Mouse (Mus musculus): ENCODE data around the gene Tnfrsf13b. TPM values are rescaled to one million over a fixed set of nuclear protein-coding genes. Genes with fewer than 3 reads are reported as not detected.
"Not testable (repeated sequence)": the region's sequence is repeated elsewhere in the genome, so short reads cannot be mapped to it uniquely, and the experiment has no call there.

Gene Tnfrsf13b
- polyA plus RNA-seq, 1 experiment from 2014 or later, result 3.5 TPM

DNA sequence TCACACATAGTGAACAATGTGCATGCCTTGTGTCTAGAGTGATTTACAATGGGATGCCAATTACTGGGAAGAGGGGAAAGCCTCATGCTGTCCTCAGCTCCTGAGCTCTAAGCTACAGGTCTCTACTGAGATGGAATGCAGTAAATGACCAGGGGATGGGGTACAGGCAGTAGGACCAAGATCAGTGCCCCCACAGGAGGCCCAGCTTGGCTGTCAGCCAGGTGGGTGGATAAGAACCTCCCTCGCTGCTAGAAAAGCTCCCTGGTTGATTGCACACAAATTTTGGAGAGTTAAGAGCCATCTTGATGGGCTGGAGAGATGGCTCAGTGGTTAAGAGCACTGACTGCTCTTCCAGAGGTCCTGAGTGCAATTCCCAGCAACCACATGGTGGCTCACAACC, 15.6 kb upstream of the Tnfrsf13b start:
- H3K4me3 ChIP-seq, result no peak overlapping the region
- no peak overlapping the region for H3K27ac ChIP-seq
- H3K9me3 ChIP-seq, result no peaks in the 10 kb centered on the region
- no peak for ATAC-seq (ENCODE audit: borderline replicate concordance, extremely low read depth, low FRiP score, low TSS enrichment)
- no peak overlapping the region for H3K9ac ChIP-seq
- no peak overlapping the region for H3K4me2 ChIP-seq
- H3K4me1 ChIP-seq, result no peaks in the 10 kb centered on the region
- WGBS, result 33% methylated on average over 1 of the region's 1 CpGs
- H3K27me3 ChIP-seq, result no peaks in the 10 kb centered on the region
- H3K36me3 ChIP-seq, result no peaks in the 10 kb centered on the region

DNA sequence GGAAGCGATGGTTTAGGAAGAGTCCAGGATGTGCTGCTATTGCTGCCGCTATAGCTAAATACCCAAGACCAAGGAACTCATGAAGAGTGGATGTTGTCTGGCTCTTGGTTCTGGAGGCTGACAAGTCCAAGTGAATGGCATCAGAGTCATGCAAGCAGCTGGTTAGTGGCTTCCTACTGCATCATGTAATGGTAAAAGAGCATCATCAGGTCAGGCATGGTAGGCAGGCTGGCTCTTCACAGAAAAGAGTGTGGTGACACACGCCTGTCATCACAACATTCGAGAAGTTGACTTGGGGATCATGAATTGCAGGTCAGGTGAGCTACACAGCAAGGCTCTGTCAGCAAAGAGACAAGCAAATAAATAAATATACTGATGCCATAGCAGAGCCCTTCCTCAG, 15.1 kb upstream of the Tnfrsf13b start:
- no peak overlapping the region for H3K4me2 ChIP-seq
- 83% methylated on average over 4 of the region's 4 CpGs for WGBS

DNA sequence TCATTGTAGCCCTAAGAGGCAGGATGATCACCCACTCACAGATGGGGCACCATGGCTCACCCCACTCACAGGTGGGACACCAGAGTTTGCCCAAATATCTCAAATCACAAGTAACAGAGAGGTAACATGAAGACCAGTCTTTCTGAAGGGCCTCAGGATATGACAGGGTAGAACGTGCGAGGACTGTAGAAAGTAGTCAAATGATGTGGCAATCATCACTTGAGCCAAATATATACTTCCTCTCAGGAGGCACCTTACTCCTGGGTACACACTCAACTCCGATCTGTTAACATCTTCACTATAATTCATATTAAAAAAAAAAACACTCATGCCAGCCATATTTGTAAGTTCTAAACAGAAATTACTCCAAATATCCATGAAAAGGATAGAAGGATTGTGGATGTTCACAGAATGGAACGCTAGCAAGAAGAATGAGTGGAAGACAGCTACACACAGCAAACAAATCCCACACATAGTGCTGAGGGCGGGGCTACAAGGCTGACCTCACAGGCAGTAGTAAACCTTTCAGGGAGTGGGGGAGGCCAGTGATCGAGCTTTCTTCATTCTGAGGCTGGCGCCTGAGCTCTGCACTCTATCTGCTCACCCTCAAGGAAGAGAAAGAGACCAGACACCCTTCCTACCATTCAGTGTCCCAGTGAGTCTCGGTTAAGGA, 14.1 kb upstream of the Tnfrsf13b start:
- Histone ChIP-seq H3K9ac (no peak overlapping the region), H3K4me3 (no peak overlapping the region), H3K36me3 (no peaks in the 10 kb centered on the region), H3K27ac (no peak overlapping the region), H3K4me1 (no peaks in the 10 kb centered on the region), H3K27me3 (no peaks in the 10 kb centered on the region), H3K9me3 (no peaks in the 10 kb centered on the region), H3K4me2 (no peak overlapping the region)
- no peak for ATAC-seq (ENCODE audit: borderline replicate concordance, extremely low read depth, low FRiP score, low TSS enrichment)
- 72% methylated on average over 8 of the region's 8 CpGs for WGBS

More for the DNA sequence above, 15.1 kb upstream of the Tnfrsf13b start:
- Histone ChIP-seq H3K27me3 (no peaks in the 10 kb centered on the region), H3K27ac (no peak overlapping the region), H3K4me3 (no peak overlapping the region), H3K9me3 (no peaks in the 10 kb centered on the region), H3K4me1 (no peaks in the 10 kb centered on the region), H3K36me3 (no peaks in the 10 kb centered on the region), H3K9ac (no peak overlapping the region)
- no peak for ATAC-seq (ENCODE audit: borderline replicate concordance, extremely low read depth, low FRiP score, low TSS enrichment)

DNA sequence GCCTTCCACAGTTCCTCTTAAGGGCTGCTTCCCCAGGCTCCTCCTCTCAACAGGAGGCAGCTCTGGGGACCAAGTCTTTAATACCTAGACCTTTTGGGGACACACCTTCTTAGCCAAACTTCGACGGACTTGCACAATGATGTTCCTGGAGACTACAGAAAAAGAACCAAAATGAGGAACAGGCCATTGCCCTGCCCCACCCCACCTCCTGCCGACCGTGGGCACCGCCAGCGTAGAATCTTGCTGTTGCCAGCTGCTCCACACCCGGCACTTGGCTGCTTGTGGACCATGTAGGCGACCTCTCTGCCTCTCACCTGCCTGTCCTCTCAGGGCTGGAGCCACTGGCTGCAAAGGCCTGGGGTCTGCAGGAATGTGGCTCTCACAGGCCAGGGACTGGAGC, 10.3 kb upstream of the Tnfrsf13b start:
- no peak for ATAC-seq (ENCODE audit: borderline replicate concordance, extremely low read depth, low FRiP score, low TSS enrichment)
- Histone ChIP-seq H3K27me3 (no peaks in the 10 kb centered on the region), H3K4me1 (no peaks in the 10 kb centered on the region), H3K4me3 (no peak overlapping the region), H3K9ac (no peak overlapping the region), H3K27ac (no peak overlapping the region), H3K9me3 (no peaks in the 10 kb centered on the region), H3K36me3 (no peaks in the 10 kb centered on the region), H3K4me2 (no peak overlapping the region)
- 57% methylated on average over 8 of the region's 8 CpGs for WGBS

DNA sequence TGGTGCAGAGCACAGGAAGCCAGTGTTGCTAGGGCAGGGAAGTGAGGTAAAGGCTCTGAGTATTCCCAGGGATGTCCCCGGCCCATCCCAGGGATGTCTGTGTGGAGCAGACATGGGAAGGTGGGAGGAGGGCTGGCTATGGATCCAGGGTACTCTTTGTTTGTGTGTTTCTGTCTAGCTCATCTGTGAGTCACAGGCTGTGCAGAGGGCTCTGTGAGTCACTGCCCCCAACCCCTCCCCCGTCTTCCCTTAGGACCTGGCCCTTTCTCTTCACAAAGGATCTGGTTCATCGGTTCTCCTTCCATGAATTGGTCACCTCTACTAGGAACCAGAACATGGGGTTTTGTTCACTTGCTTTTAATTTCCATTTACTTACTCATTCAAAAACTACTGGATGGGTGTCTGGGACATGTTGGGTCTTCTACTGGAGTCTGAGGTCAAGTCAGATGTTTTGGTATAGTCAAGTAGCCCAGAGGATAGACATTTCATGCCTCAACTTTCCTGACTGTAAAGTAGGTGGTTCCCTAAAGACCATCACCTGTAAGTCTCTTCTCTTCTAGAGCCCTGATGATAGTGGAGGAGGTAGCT, 6.5 kb upstream of the Tnfrsf13b start:
- Histone ChIP-seq H3K9ac (no peak overlapping the region), H3K4me2 (no peak overlapping the region), H3K27me3 (no peaks in the 10 kb centered on the region), H3K4me3 (no peak overlapping the region), H3K4me1 (no peaks in the 10 kb centered on the region), H3K9me3 (no peaks in the 10 kb centered on the region), H3K27ac (no peak overlapping the region), H3K36me3 (no peaks in the 10 kb centered on the region)
- no peak for ATAC-seq (ENCODE audit: borderline replicate concordance, extremely low read depth, low FRiP score, low TSS enrichment)
- WGBS, result 81% methylated on average over 3 of the region's 3 CpGs

DNA sequence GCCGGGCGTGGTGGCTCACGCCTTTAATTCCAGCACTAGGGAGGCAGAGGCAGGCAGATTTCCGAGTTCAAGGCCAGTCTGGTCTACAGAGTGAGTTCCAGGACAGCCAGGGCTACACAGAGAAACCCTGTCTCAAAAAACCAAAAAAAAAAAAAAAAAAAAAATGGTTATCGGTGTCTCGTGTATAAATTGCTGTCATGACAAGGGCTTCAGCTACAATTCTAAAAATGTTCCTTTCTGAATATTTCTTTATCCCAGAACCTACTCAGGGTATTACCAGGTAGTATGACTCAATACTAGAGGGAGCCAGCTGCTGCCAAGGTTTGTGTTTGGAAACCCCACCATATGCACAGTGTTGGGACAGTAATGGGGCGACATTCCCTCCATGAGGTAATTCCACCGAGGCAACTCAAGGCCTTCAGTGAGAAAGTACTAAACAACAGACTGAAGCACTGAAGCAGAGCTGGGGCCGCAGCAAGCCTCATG, 4.2 kb upstream of the Tnfrsf13b start:
- H3K4me2 ChIP-seq, result no peak overlapping the region
- H3K4me1 ChIP-seq, result no peaks in the 10 kb centered on the region
- 86% methylated on average over 9 of the region's 9 CpGs for WGBS
- no peaks in the 10 kb centered on the region for H3K36me3 ChIP-seq
- H3K27ac ChIP-seq, result no peak overlapping the region
- H3K4me3 ChIP-seq, result no peak overlapping the region
- ATAC-seq (ENCODE audit: borderline replicate concordance, extremely low read depth, low FRiP score, low TSS enrichment), result no peak
- H3K27me3 ChIP-seq, result no peaks in the 10 kb centered on the region
- no peak overlapping the region for H3K9ac ChIP-seq
- no peaks in the 10 kb centered on the region for H3K9me3 ChIP-seq

- Histone ChIP-seq H3K9ac (no peak overlapping the region), H3K27ac (no peak overlapping the region), H3K36me3 (no peaks in the 10 kb centered on the region), H3K4me3 (no peak overlapping the region), H3K4me1 (no peaks in the 10 kb centered on the region), H3K9me3 (no peaks in the 10 kb centered on the region), H3K27me3 (no peaks in the 10 kb centered on the region), H3K4me2 (no peak overlapping the region)
- ATAC-seq (ENCODE audit: borderline replicate concordance, extremely low read depth, low FRiP score, low TSS enrichment), result no peak
- WGBS, result 85% methylated on average over 8 of the region's 8 CpGs
Observed at GRCm38 (mm10) chr11:61122769-61123288, 3.7 kb upstream of the Tnfrsf13b start.

DNA sequence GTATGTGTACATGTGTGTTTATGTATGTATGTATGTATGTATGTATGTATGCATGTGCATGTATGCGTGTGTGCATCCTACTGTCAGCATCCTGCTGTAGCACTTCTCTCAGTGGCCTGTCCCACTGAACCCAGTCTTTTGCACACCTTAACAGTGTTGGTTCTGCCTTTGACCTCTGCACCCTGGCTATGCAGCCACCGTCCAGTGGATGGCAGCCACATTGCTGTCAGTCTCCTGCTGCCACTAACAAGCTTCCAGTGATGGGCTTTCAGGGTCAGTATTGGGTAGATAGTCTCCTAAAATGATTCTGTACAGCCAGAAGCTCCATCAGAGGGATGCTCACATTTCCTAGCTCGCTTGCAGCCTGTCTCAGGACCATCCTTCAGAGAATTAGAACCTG, 2.7 kb upstream of the Tnfrsf13b start:
- Histone ChIP-seq H3K4me2 (no peak overlapping the region), H3K4me3 (no peak overlapping the region), H3K27ac (no peak overlapping the region), H3K4me1 (no peaks in the 10 kb centered on the region), H3K36me3 (no peaks in the 10 kb centered on the region), H3K9me3 (no peaks in the 10 kb centered on the region), H3K9ac (no peak overlapping the region), H3K27me3 (no peaks in the 10 kb centered on the region)
- ATAC-seq (ENCODE audit: borderline replicate concordance, extremely low read depth, low FRiP score, low TSS enrichment), result no peak
- WGBS, result 52% methylated on average over 3 of the region's 3 CpGs

DNA sequence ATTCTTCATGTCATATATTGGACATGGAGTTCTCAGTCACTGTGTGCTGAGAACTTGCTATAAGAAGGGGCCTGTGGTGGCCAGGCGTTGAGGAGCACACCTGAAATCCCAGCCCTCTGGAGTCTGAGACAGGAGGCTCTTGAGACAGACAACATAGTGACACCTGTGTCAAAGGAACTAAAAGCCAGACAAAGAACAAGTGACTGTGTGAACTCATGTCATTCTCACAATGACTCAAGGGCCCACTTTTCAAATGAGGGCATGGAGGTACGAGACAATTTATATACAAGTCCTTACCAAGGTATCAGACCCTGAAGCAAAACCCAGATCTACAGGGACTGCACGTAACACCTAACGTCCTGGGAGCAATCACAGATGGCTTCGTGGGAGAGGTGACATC, 585 bp upstream of the Tnfrsf13b start:
- Histone ChIP-seq H3K36me3 (no peaks in the 10 kb centered on the region), H3K4me3 (no peak overlapping the region), H3K4me1 (no peaks in the 10 kb centered on the region), H3K9ac (no peak overlapping the region), H3K9me3 (no peaks in the 10 kb centered on the region), H3K27ac (no peak overlapping the region), H3K27me3 (no peaks in the 10 kb centered on the region), H3K4me2 (no peak overlapping the region)
- no peak for ATAC-seq (ENCODE audit: borderline replicate concordance, extremely low read depth, low FRiP score, low TSS enrichment)
- 81% methylated on average over 5 of the region's 5 CpGs for WGBS

DNA sequence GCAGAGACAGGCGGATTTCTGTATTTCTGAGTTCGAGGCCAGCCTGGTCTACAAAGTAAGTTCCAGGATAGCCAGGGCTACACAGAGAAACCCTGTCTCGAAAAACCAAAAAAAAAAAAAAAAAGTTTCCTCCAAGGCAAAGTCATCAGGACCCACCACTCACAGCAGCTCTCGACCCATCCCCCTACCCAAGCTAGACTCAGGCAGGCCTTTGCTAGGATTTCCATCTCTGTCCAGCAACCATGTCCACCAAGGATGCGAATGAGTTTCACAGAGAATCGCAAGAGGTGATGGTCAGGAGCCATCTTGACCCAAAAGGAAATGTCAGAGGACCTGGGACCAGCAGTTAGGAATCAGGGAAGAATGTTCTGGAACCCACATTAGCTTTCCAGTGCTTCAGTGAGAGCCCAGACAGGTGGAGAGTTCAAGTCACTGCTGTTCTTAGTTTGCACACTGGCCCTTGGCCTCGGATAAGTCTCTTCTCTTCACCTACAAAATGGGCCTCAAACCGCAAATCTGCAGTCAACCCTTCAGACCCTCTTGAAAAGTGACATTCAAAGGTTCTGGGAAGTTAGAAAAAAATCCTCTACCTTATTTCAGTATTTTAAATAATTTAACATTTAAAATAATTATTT, 983 bp downstream of the Tnfrsf13b start:
- Histone ChIP-seq H3K4me1 (no peaks in the 10 kb centered on the region), H3K36me3 (no peaks in the 10 kb centered on the region), H3K9me3 (no peaks in the 10 kb centered on the region), H3K27me3 (no peaks in the 10 kb centered on the region), H3K9ac (no peak overlapping the region), H3K4me3 (no peak overlapping the region), H3K4me2 (no peak overlapping the region), H3K27ac (no peak overlapping the region)
- no peak for ATAC-seq (ENCODE audit: borderline replicate concordance, extremely low read depth, low FRiP score, low TSS enrichment)
- WGBS, result 85% methylated on average over 8 of the region's 8 CpGs

GRCm38 (mm10) chr11:61129305-61129704, 2.8 kb downstream of the Tnfrsf13b start:
- Histone ChIP-seq H3K4me3 (no peak overlapping the region), H3K9me3 (no peaks in the 10 kb centered on the region), H3K27ac (no peak overlapping the region), H3K4me1 (no peaks in the 10 kb centered on the region), H3K27me3 (no peaks in the 10 kb centered on the region), H3K4me2 (no peak overlapping the region), H3K36me3 (no peaks in the 10 kb centered on the region), H3K9ac (no peak overlapping the region)
- WGBS, result 46% methylated on average over 10 of the region's 10 CpGs
- ATAC-seq (ENCODE audit: borderline replicate concordance, extremely low read depth, low FRiP score, low TSS enrichment), result no peak

DNA sequence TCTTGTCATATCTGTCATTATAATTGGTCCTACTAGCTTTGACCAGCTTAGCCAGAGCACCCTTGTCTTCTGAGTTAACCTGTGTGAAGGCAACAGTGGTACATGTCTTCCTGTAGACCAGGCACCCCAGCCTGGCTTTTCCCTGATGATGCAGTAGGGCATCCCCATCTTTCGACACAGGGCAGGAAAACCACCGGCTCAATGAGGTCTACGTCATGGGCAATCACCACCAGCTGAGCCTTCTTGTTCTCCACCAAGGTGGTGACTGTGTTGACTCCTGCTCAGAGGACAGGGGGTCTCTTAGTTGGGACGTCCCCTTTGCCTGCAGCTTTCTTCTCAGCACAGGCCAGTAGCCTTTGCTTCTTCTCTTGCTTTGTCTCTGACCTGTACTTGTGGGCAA, 4.1 kb downstream of the Tnfrsf13b start:
- not testable (repeated sequence) for H3K36me3 ChIP-seq; H3K4me2 ChIP-seq; H3K27ac ChIP-seq; H3K9ac ChIP-seq; H3K27me3 ChIP-seq; H3K4me1 ChIP-seq; H3K4me3 ChIP-seq; ATAC-seq (ENCODE audit: borderline replicate concordance, extremely low read depth, low FRiP score, low TSS enrichment); H3K9me3 ChIP-seq
- WGBS, result 78% methylated on average over 4 of the region's 4 CpGs

Measured in lung, embryonic 15.5 days (tissue).